Mouse (Mus musculus): ENCODE results near the gene Hddc3.
A peak's percentile ranks its signal among the peaks of the same experiment; 100 is the strongest.
"Not testable (repeated sequence)": the region's sequence is repeated elsewhere in the genome, so short reads cannot be mapped to it uniquely, and the experiment has no call there.

Hddc3 gene

GRCm38 (mm10) chr7:80342858-80343257 is at the start of gene Hddc3:
Gene Hddc3 (plus strand): TSS chr7:80343104.
- DNase-seq (ENCODE audit: low spot score) = peak; percentile 94

- DNase-seq (ENCODE audit: low spot score) = peak; percentile 98
These were observed 48.7 kb upstream of the Hddc3 start, which contains the start of gene Prc1 for GRCm38 (mm10) chr7:80294062-80294763. Gene Prc1 (plus strand): TSS chr7:80294450.

- no peak for DNase-seq (ENCODE audit: low spot score)
These were observed 47.9 kb upstream of the Hddc3 start for GRCm38 (mm10) chr7:80294764-80295648.

GRCm38 (mm10) chr7:80296462-80296861 is 46.4 kb upstream of the Hddc3 start:
- DNase-seq (ENCODE audit: low spot score) = no peak

GRCm38 (mm10) chr7:80297041-80297440 is 45.9 kb upstream of the Hddc3 start:
- no peak for DNase-seq (ENCODE audit: low spot score)

- no peak for DNase-seq (ENCODE audit: low spot score)
These were observed 44.1 kb upstream of the Hddc3 start for GRCm38 (mm10) chr7:80298754-80299153.

GRCm38 (mm10) chr7:80299568-80299967 is 43.3 kb upstream of the Hddc3 start:
- DNase-seq (ENCODE audit: low spot score) = no peak

- DNase-seq (ENCODE audit: low spot score) = no peak
These were observed 41.4 kb upstream of the Hddc3 start for GRCm38 (mm10) chr7:80301522-80301921.

GRCm38 (mm10) chr7:80307766-80308165 is 35.1 kb upstream of the Hddc3 start:
- DNase-seq (ENCODE audit: low spot score) = no peak

- DNase-seq (ENCODE audit: low spot score) = no peak
These were observed 32.1 kb upstream of the Hddc3 start for GRCm38 (mm10) chr7:80310771-80311170.

GRCm38 (mm10) chr7:80315733-80316132 is 27.2 kb upstream of the Hddc3 start:
- DNase-seq (ENCODE audit: low spot score) = no peak

- no peak for DNase-seq (ENCODE audit: low spot score)
These were observed 25.3 kb upstream of the Hddc3 start for GRCm38 (mm10) chr7:80317439-80318115.

GRCm38 (mm10) chr7:80318670-80319069 is 24.2 kb upstream of the Hddc3 start:
- no peak for DNase-seq (ENCODE audit: low spot score)

- no peak for DNase-seq (ENCODE audit: low spot score)
These were observed 22.9 kb upstream of the Hddc3 start for GRCm38 (mm10) chr7:80319846-80320496.

- DNase-seq (ENCODE audit: low spot score) = no peak
These were observed 19.6 kb upstream of the Hddc3 start for GRCm38 (mm10) chr7:80323336-80323735.

- peak; percentile 96 for DNase-seq (ENCODE audit: low spot score)
These were observed 18.7 kb upstream of the Hddc3 start, which contains the start of gene Rccd1 for GRCm38 (mm10) chr7:80324043-80324815. Gene Rccd1 (minus strand): TSS chr7:80324454.

- not testable (repeated sequence) for DNase-seq (ENCODE audit: low spot score)
These were observed 18.1 kb upstream of the Hddc3 start for GRCm38 (mm10) chr7:80324816-80325119.

GRCm38 (mm10) chr7:80325292-80325868 is 17.5 kb upstream of the Hddc3 start:
- DNase-seq (ENCODE audit: low spot score) = no peak

GRCm38 (mm10) chr7:80326076-80326475 is 16.8 kb upstream of the Hddc3 start:
- no peak for DNase-seq (ENCODE audit: low spot score)

- DNase-seq (ENCODE audit: low spot score) = no peak
These were observed 12.6 kb upstream of the Hddc3 start for GRCm38 (mm10) chr7:80330278-80330677.

- DNase-seq (ENCODE audit: low spot score) = no peak
These were observed 11.5 kb upstream of the Hddc3 start for GRCm38 (mm10) chr7:80331433-80331832.

Measured in lung, postnatal 25 days (tissue).